Mouse (Mus musculus): ENCODE measurements around the gene Snx9. TPM values are rescaled to one million over a fixed set of nuclear protein-coding genes. Genes with fewer than 3 reads are reported as not detected.

The Snx9 gene
- polyA plus RNA-seq, 1 experiment, result 66.3 TPM

GRCm38 (mm10) chr17:5830832-5831231, 10.3 kb upstream of the Snx9 start:
- Histone ChIP-seq H3K27ac (ENCODE audit: insufficient read depth, low read depth, low read length) (no peak overlapping the region), H3K36me3 (ENCODE audit: control insufficient read depth, insufficient read depth, low read length) (no peaks in the 10 kb centered on the region), H3K4me1 (ENCODE audit: control insufficient read depth, insufficient read depth, insufficient read length, low read length) (peaks cover 15% of the 10 kb centered on the region), H3K4me3 (ENCODE audit: low read depth, low read length) (no peak overlapping the region), H3K27me3 (ENCODE audit: control insufficient read depth, insufficient read depth, low read length) (no peaks in the 10 kb centered on the region)
- TF ChIP-seq POLR2A (IDR thresholded peaks at IDR 0.05; ENCODE audit: low read depth, low read length) (no peak), CTCF (IDR thresholded peaks at IDR 0.05; ENCODE audit: extremely low read depth, insufficient read length, insufficient replicate concordance, low read depth, low read length) (no peak)
- 94% methylated on average over 5 of the region's 5 CpGs for WGBS

GRCm38 (mm10) chr17:5831257-5831806, 9.8 kb upstream of the Snx9 start:
- TF ChIP-seq CTCF (IDR thresholded peaks at IDR 0.05; ENCODE audit: extremely low read depth, insufficient read length, insufficient replicate concordance, low read depth, low read length) (no peak), POLR2A (IDR thresholded peaks at IDR 0.05; ENCODE audit: low read depth, low read length) (no peak)
- 96% methylated on average over 1 of the region's 1 CpGs for WGBS
- Histone ChIP-seq H3K27ac (ENCODE audit: insufficient read depth, low read depth, low read length) (no peak overlapping the region), H3K27me3 (ENCODE audit: control insufficient read depth, insufficient read depth, low read length) (no peaks in the 10 kb centered on the region), H3K4me1 (ENCODE audit: control insufficient read depth, insufficient read depth, insufficient read length, low read length) (peaks cover 15% of the 10 kb centered on the region), H3K4me3 (ENCODE audit: low read depth, low read length) (no peak overlapping the region), H3K36me3 (ENCODE audit: control insufficient read depth, insufficient read depth, low read length) (no peaks in the 10 kb centered on the region)

GRCm38 (mm10) chr17:5834166-5834565, 7.0 kb upstream of the Snx9 start:
- Histone ChIP-seq H3K27ac (ENCODE audit: insufficient read depth, low read depth, low read length) (no peak overlapping the region), H3K4me3 (ENCODE audit: low read depth, low read length) (no peak overlapping the region), H3K4me1 (ENCODE audit: control insufficient read depth, insufficient read depth, insufficient read length, low read length) (peaks cover 8% of the 10 kb centered on the region; the same call in 1 of the 2 replicates), H3K27me3 (ENCODE audit: control insufficient read depth, insufficient read depth, low read length) (no peaks in the 10 kb centered on the region), H3K36me3 (ENCODE audit: control insufficient read depth, insufficient read depth, low read length) (no peaks in the 10 kb centered on the region)
- TF ChIP-seq POLR2A (IDR thresholded peaks at IDR 0.05; ENCODE audit: low read depth, low read length) (no peak), CTCF (IDR thresholded peaks at IDR 0.05; ENCODE audit: extremely low read depth, insufficient read length, insufficient replicate concordance, low read depth, low read length) (no peak)
- 93% methylated on average over 3 of the region's 3 CpGs for WGBS

GRCm38 (mm10) chr17:5834798-5835328, 6.3 kb upstream of the Snx9 start:
- Histone ChIP-seq H3K27ac (ENCODE audit: insufficient read depth, low read depth, low read length) (no peak overlapping the region), H3K4me1 (ENCODE audit: control insufficient read depth, insufficient read depth, insufficient read length, low read length) (peaks cover 4% of the 10 kb centered on the region; the same call in 1 of the 2 replicates), H3K36me3 (ENCODE audit: control insufficient read depth, insufficient read depth, low read length) (no peaks in the 10 kb centered on the region), H3K4me3 (ENCODE audit: low read depth, low read length) (no peak overlapping the region), H3K27me3 (ENCODE audit: control insufficient read depth, insufficient read depth, low read length) (no peaks in the 10 kb centered on the region)
- 87% methylated on average over 3 of the region's 3 CpGs for WGBS
- TF ChIP-seq POLR2A (IDR thresholded peaks at IDR 0.05; ENCODE audit: low read depth, low read length) (no peak), CTCF (IDR thresholded peaks at IDR 0.05; ENCODE audit: extremely low read depth, insufficient read length, insufficient replicate concordance, low read depth, low read length) (no peak)

GRCm38 (mm10) chr17:5839549-5840240, 1.4 kb upstream of the Snx9 start:
- H3K27me3 ChIP-seq (ENCODE audit: control insufficient read depth, insufficient read depth, low read length), result no peaks in the 10 kb centered on the region
- H3K4me1 ChIP-seq (ENCODE audit: control insufficient read depth, insufficient read depth, insufficient read length, low read length), result peaks cover 10% of the 10 kb centered on the region
- WGBS, result 69% methylated on average over 5 of the region's 5 CpGs
- no peak overlapping the region for H3K4me3 ChIP-seq (ENCODE audit: low read depth, low read length)
- H3K27ac ChIP-seq (ENCODE audit: insufficient read depth, low read depth, low read length), result peak overlapping the region; percentile 47; the same call in 1 of the 2 replicates
- TF ChIP-seq CTCF (IDR thresholded peaks at IDR 0.05; ENCODE audit: extremely low read depth, insufficient read length, insufficient replicate concordance, low read depth, low read length), result no peak
- TF ChIP-seq POLR2A (IDR thresholded peaks at IDR 0.05; ENCODE audit: low read depth, low read length), result no peak
- no peaks in the 10 kb centered on the region for H3K36me3 ChIP-seq (ENCODE audit: control insufficient read depth, insufficient read depth, low read length)

GRCm38 (mm10) chr17:5840550-5841127, 490 bp upstream of the Snx9 start:
- WGBS, result 2% methylated on average over 32 of the region's 32 CpGs

GRCm38 (mm10) chr17:5841943-5842273, 779 bp downstream of the Snx9 start:
- Histone ChIP-seq H3K27ac (ENCODE audit: insufficient read depth, low read depth, low read length) (peak overlapping the region; percentile 90), H3K4me3 (ENCODE audit: low read depth, low read length) (peak overlapping the region; percentile 74), H3K27me3 (ENCODE audit: control insufficient read depth, insufficient read depth, low read length) (no peaks in the 10 kb centered on the region), H3K4me1 (ENCODE audit: control insufficient read depth, insufficient read depth, insufficient read length, low read length) (peaks cover 24% of the 10 kb centered on the region), H3K36me3 (ENCODE audit: control insufficient read depth, insufficient read depth, low read length) (no peaks in the 10 kb centered on the region)
- TF ChIP-seq CTCF (IDR thresholded peaks at IDR 0.05; ENCODE audit: extremely low read depth, insufficient read length, insufficient replicate concordance, low read depth, low read length), result no peak
- no peak for TF ChIP-seq POLR2A (IDR thresholded peaks at IDR 0.05; ENCODE audit: low read depth, low read length)
- 0% methylated on average over 7 of the region's 7 CpGs for WGBS

More at GRCm38 (mm10) chr17:5840550-5841127, 490 bp upstream of the Snx9 start:
- Histone ChIP-seq H3K36me3 (ENCODE audit: control insufficient read depth, insufficient read depth, low read length) (no peaks in the 10 kb centered on the region), H3K27ac (ENCODE audit: insufficient read depth, low read depth, low read length) (peak overlapping the region; percentile 98), H3K4me3 (ENCODE audit: low read depth, low read length) (peak overlapping the region; percentile 74), H3K4me1 (ENCODE audit: control insufficient read depth, insufficient read depth, insufficient read length, low read length) (peaks cover 16% of the 10 kb centered on the region), H3K27me3 (ENCODE audit: control insufficient read depth, insufficient read depth, low read length) (no peaks in the 10 kb centered on the region)
- TF ChIP-seq CTCF (IDR thresholded peaks at IDR 0.05; ENCODE audit: extremely low read depth, insufficient read length, insufficient replicate concordance, low read depth, low read length), result no peak
- no peak; the same call in 1 of the 2 replicates for TF ChIP-seq POLR2A (IDR thresholded peaks at IDR 0.05; ENCODE audit: low read depth, low read length)
